Mouse (Mus musculus): ENCODE measurements at regions not wholly inside any gene's neighbourhood (a gene's known extent, or its start where the extent isn't known, plus 50 kb on each side); places are given as distances from the start of the nearest gene placed in this dataset.

DNA sequence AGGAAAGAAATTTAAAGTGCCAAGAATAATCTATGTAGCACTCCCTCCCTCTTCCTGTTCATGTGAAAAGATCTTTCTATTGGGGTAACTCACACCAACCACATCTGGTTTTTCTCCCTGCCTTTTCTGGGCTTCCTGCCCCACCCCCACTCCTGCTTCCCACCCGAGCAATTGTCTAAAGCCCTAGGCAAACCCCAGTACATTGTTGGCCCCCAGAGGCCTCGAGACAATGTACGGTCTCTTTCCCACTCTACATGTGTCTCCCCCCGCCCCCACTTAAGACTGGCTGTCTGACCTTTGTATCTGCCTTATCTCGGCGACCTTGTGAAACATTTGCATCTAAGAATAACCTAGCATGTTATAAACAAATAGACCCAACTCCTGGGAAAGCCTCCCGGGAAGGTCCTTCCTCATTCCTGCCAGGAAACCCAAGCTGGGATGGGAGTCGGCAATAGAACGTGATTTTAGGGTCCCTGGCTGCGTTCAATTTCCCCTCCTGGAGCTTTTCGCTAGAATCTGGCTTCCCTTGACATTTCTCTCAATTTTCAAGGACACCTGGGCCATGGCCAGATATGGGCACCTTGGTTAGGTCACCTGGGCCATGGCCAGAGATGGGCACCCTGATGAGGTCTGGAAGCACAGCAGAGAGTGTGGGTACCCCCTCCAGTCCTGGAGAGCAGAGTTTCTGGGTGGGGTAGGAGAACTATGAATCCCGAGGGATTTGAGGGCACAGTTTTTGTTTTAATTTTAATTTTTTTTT lies 97.9 kb upstream of the Map4k3 start:
- no peak for DNase-seq

DNA sequence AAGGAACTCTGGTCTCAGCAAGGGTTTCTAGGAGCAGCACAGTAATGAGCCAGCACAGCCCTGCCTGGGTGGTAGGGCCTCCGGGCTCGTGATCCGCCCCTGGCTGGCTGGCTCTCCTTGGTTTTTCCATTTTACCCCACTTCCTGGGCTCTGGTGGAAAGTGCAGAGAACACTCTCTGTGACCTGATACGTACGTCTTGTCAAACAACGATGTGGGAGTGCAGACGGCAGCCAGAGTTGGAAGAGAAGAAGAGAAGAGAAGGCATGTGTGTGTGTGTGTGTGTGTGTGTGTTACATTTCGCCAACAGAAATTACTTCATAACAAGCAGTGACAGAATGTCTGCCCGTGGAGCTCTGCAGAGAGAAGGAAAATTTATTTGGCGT lies 97.2 kb upstream of the Map4k3 start:
- no peak for DNase-seq

GRCm38 (mm10) chr17:80824826-80825517 lies 96.7 kb upstream of the Map4k3 start:
- no peak for DNase-seq

DNA sequence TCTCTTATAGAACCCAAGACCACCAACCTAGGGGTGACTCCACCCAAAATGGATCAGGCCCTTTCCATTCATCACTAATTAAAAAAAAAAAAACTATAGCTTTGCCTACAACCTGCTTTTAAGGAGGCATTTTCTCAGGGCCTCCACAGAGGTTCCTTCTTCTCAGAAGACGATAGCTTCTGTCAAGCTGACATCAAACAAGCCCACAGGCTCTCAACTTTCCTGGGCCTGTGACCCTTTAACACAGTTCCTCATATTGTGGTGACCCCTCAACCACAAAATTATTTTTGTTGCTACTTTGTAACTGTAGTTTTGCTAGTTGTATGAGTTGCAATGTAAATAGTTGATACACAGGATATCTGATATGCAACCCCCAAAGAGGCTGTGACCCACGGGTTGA lies 96.0 kb upstream of the Map4k3 start:
- DNase-seq = no peak

GRCm38 (mm10) chr17:80820888-80821287 lies 92.6 kb upstream of the Map4k3 start:
- no peak for DNase-seq

GRCm38 (mm10) chr17:80818477-80819028 lies 90.3 kb upstream of the Map4k3 start:
- DNase-seq = no peak

DNA sequence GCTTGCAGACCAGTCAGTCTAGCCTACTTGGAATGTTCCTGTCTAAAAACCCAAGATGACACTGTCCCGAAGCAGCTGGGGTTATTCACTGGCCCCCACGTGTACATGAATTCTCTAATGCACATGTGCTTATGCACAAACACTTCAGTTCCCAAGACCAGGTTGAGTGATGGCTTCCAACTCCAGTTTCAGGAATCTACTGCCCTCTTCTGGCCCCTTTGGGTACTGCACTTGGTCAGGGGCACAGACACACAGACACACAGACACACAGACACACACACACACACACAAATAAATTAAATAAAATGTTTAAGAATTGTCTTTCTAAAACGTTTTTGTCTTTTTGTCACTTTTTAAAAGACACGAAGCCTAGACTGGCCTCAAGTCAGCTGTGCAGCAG lies 87.5 kb upstream of the Map4k3 start:
- DNase-seq = no peak

DNA sequence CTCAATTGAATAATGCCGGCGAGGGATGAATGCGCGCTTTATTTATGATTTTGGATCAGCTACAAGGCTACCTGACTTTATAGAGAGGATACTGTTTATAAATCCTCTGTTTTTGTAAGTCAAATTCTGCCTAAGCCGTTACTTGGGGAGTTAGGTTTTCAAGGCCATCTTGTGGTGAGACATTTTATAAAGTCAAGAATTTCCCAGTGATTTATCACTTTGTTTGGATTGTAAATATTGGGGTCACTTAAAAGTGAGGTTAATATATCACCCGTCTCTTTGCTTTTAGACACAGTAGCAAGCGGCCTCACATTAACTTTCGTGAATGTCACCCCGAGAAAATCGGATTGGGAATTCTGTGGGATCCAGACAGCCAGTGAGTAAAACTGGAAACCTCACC lies 84.9 kb upstream of the Map4k3 start:
- DNase-seq = no peak

- DNase-seq = peak; percentile 83
These were observed 81.0 kb upstream of the Map4k3 start for GRCm38 (mm10) chr17:80809275-80809674.

DNA sequence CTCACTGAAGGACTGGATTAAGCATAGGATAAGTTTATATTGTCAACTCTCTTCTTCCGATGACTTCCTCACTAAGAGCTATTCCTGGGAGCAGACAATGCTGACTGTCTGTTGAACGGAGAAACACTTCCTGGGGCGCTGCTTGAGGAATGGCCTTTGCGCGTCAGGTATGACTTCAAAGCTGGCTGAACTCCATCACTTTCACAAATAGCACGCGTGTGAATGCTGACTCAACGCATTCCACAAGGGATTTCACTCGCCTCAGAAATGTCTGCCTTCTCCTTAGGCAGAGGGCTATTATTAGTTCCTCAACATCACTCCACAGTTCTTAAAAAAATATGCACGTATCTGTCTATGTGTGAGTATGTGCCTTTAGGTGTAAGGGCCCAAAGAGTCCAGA lies 79.8 kb upstream of the Map4k3 start:
- DNase-seq = no peak

DNA sequence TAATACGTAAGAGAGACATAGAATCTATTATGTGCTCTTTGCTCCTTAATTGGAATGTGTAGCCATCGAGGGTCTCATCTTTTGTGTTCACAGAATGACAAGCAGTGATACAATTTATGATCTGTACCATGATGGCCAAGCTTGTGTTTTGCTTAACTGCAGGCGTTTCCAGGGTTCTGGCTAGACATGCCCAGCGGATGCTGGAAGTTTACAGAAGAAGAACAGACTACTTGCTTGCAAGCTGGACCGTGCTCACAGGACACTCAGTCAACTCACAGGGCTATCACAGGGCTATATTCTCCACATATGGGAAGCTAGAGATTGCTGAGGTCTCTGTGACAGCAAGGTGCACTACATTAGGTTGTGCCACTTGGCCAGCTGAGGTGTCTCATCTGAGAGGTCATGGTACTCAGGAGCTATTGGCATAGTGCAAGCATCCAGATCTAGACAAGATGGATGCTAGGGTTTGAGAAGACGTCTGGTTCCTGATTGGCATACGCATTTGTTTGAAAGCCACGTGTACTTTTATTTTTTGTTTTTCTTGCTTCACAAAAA lies 75.2 kb upstream of the Map4k3 start:
- no peak for DNase-seq

DNA sequence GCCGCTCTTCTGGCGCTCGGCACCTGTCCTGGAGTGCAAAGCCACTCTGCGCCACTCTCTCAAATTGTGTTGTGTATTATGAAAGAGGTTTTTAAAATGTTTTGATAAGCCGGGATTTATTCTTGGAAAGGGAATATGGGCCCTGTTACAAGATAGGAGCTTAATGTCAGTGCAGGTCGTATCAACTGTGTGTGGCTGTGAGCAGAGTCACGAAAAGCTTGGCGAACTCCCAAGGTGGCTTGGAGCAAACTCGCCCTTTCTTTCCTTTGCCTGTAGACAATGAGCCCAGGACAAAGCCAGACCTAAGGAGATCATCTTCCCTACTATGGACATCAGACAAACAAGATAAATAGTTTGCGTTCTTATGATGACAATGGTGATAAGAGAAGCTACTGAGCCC lies 74.3 kb upstream of the Map4k3 start:
- DNase-seq = peak; percentile 67

GRCm38 (mm10) chr17:80801991-80802390 lies 73.7 kb upstream of the Map4k3 start:
- DNase-seq = no peak

DNA sequence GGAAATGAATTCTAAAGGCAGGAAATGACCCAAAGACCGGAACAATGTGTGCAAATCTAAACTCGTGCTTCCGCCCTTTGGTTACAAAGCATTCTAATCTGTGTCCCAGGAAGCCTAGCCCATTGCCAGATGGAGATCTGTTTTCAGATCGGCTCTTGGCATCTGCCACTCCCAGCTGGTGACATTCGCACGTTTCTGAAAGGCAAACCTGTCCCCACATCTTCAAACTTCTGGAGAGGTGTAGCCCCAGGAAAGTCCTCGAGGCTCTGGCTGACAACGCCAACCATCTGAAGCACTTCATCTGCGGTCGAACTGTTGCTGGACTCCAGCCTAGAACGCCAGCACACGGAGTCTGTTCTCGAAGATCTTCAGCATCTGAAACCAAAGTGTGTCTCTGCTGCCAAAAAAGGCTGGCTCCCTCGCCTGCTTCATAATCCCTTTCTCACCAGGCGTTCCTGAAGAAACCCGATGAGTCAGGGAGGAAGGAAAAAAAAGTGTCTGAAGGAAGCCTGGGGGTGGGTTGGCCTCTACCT lies 73.2 kb upstream of the Map4k3 start:
- peak; percentile 90 for DNase-seq

GRCm38 (mm10) chr17:80800877-80801276 lies 72.6 kb upstream of the Map4k3 start:
- peak; percentile 55 for DNase-seq

GRCm38 (mm10) chr17:80800454-80800853 lies 72.2 kb upstream of the Map4k3 start:
- peak; percentile 56 for DNase-seq

DNA sequence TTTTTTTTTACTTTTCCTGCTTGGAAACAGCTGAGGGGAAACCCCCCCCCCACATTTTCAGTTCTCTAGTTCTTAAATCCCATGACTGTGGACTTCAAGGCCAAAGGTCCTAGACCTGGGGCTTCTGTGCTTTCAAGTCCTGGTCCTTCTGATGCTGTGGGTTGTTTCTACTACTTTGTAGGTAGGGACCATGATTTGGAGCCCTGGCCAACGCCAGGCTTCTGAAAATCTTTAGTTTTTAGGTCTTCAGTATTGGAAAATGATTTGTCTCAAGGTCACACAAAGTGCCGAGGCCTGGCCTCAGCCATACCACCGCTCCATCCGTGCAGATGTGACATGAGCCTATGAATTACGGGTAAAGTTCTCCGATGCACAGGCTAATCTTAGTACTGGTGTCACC lies 70.8 kb upstream of the Map4k3 start:
- DNase-seq = no peak

DNA sequence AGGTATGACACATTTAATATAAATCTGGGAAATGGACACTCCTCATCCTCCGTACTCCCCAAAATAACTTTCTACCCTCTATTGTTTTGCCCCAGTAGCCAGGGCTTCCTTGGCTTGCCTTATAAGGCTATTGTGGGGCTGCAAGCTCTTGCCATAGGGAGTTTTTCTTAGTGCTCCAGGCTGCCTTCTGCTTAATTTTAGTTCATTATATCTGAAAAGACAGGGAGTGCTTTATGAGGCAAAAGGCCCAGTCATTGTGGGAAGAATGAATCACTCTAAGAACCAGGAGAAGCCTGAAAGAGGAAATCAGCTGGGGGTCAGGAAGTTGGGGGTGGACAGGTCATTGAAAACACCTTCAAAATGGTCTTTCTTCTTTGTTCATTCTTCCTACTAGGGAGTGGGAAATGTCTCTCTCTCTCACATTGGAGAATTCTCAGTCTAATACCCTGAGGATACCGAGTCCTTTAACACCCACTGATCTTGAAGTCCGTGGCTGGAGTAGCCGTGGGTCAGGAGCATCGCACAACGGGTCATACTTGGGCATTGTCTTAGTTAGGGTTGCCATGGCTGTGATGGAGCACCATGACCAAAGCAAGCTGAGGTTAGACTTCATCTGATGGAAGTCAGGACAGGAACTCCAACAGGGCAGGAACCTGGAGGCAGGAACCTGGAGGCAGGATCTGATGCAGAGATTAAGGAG lies 70.1 kb upstream of the Map4k3 start:
- DNase-seq = no peak

DNA sequence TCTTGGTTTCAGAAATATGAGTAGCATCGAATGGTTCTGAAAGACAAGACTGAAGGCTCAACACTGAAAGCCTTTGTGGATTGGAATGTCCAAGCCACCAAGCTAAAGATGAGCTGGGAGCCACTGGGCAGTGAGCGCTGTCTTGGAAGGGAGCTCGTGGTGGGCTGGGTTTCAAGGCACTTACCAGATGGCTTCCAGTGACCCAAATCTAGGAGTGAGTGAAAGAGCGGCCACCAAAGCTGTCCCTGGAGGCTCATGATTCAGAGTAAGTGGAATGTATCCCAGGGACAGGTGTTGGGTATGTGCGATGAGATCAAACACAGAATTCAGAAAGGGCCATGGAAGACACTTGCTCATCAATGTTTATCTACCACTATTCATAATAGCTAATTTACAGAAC lies 68.5 kb upstream of the Map4k3 start:
- peak; percentile 77 for DNase-seq

- DNase-seq = no peak
These were observed 68.1 kb upstream of the Map4k3 start for GRCm38 (mm10) chr17:80796386-80796785.

GRCm38 (mm10) chr17:80795453-80796105 lies 67.3 kb upstream of the Map4k3 start:
- no peak for DNase-seq

GRCm38 (mm10) chr17:80792605-80793004 lies 64.3 kb upstream of the Map4k3 start:
- DNase-seq = no peak

DNA sequence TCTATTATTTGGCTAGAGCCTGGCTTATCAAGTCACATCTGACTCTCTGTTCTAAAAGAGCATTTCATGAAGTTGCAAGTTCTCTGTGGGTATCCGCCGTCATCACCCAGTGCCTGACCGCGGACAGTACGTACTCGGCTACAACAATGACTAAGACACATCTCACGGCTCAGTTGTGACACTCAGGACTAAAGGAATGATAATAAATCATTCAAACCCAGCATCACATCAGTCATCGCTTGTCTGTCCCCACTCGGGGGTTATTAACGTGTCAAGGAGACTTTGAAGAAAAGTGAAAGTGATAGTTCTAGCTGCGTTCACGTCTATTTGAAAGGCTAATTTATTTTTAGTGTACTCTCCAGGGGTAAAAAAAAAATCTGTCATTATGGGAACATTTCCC lies 61.4 kb upstream of the Map4k3 start:
- DNase-seq = no peak

Data from cerebellum, adult 11-12 months (tissue).